Mouse (Mus musculus) heart, postnatal 0 days (tissue): ENCODE results near the gene Ndufc2.

ENCODE experiments used
- CTCF ChIP-seq: IDR thresholded peaks from 2 replicates; pipeline ENCODE4 v1.5.1; 2016; ENCODE audit warnings: antibody characterized with exemption, control low read depth, low read depth
- EP300 ChIP-seq: IDR thresholded peaks from 2 replicates; pipeline ENCODE4 v1.6.1; 2016; ENCODE audit warnings: antibody characterized with exemption, low read depth

GRCm38 (mm10) chr7:97429705-97430104 lies 29.9 kb downstream of the Ndufc2 start:
- TF ChIP-seq CTCF (no peak), EP300 (no peak)
